ENCODE assay signal across 14 mouse cellular contexts in the genomic region with DNA sequence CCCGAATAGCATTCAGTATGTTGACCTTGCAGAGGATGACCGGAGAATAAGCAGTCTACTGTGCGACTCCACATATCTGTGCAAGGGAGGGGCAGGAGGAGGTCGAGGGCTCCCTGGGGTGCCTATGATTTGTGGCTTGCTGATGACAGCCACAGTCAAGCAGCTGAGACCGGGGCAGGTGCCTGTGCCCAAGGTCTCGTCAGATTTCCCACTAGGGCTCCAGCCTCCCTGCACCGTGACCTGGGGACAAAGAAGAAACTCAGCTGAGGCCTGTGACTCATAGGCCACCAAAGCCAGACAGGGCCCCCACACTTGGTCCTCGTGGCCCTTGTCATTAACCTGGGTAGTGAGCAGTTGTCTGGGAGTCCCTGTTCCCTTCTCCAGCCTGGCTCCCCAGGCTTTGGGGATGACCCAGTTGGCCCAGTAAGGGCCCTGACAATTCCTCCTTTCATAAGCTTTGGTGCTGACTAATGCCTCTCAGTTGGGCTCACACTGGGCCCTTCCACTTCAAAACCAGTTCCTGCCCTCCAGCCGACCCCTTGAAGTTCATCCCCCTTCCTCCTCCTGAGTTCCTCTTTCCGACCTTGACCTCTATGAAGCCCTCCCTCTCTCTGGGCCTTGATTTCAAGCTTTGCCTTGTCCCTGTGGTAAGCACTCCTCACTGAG. TPM values are rescaled to one million over a fixed set of nuclear protein-coding genes. Genes with fewer than 3 reads are reported as not detected.
DNase-seq lines count a peak whose midpoint lies in the region; ATAC-seq and TF ChIP-seq lines count a peak whose summit lies in the region.
"Had no signal": no experiment of that assay in that cellular context is flagged by ENCODE, and none has a peak within 500 bp of the region (broad histone marks: within the 10 kb centered on the region; RNA-seq: fewer than 3 reads in every experiment).

No protein-coding gene starts in this region.

- H3K4me2 ChIP-seq in heart, embryonic 13.5 days: no peak overlapping the region
- H3K4me2 ChIP-seq: liver, embryonic 15.5 days; neural tube, embryonic 13.5 days; stomach, embryonic 15.5 days had no signal

- no peak for DNase-seq in left cerebral cortex, adult 2 months (ENCODE audit: extremely low spot score in 1 of 2, low spot score in 2 of 2)
- DNase-seq in left cerebral cortex, adult 18-20 months (ENCODE audit: low spot score in 2 of 2): no peak
- peak; percentile 37 for DNase-seq in adrenal gland, postnatal 14 days
- no peak for DNase-seq in testis, postnatal 14 days (ENCODE audit: low spot score)
- DNase-seq: right cerebral cortex, postnatal 4 days had no signal

- H3K9me3 ChIP-seq in heart, embryonic 13.5 days: no peaks in the 10 kb centered on the region
- H3K9me3 ChIP-seq: forebrain, embryonic 10.5 days; liver, embryonic 15.5 days; megakaryocyte, embryonic 14.5 days; neural tube, embryonic 13.5 days; stomach, embryonic 15.5 days had no signal

- H3K27ac ChIP-seq in left cerebral cortex, adult 2 months: peak overlapping the region; percentile 13; the same call in 1 of the 2 replicates
- peak overlapping the region; percentile 76 for H3K27ac ChIP-seq in heart, embryonic 13.5 days (replicated peaks)
- H3K27ac ChIP-seq: forebrain, embryonic 10.5 days; kidney, postnatal 0 days; liver, embryonic 15.5 days; neural tube, embryonic 13.5 days; stomach, embryonic 15.5 days had no signal

- H3K4me3 ChIP-seq in left cerebral cortex, adult 2 months: no peak overlapping the region
- no peak overlapping the region for H3K4me3 ChIP-seq in heart, embryonic 13.5 days
- H3K4me3 ChIP-seq: forebrain, embryonic 10.5 days; liver, embryonic 15.5 days; megakaryocyte, embryonic 14.5 days; neural tube, embryonic 13.5 days; stomach, embryonic 15.5 days had no signal

- intact Hi-C loops in left cerebral cortex, adult 2 months (cut with DNase I): no loop called here

- ATAC-seq in heart, embryonic 13.5 days (ENCODE audit: extremely low read depth, insufficient number of reproducible peaks, low FRiP score, low TSS enrichment): no peak
- ATAC-seq in monocyte, adult 5-6 weeks (replicated peaks; ENCODE audit: insufficient number of reproducible peaks, low FRiP score, low TSS enrichment, poor library complexity, severe bottlenecking): peak; percentile 67
- ATAC-seq in CD4-positive, CD25-positive, alpha-beta regulatory T cell, adult 4 months: no peak

- peaks cover 85% of the 10 kb centered on the region for H3K4me1 ChIP-seq in heart, embryonic 13.5 days

- no peak for TF ChIP-seq CTCF in left cerebral cortex, adult 2 months (IDR thresholded peaks at IDR 0.05)

- H3K9ac ChIP-seq in heart, embryonic 13.5 days: no peak overlapping the region
- H3K9ac ChIP-seq: liver, embryonic 15.5 days; neural tube, embryonic 13.5 days; stomach, embryonic 15.5 days had no signal

- H3K27me3 ChIP-seq in heart, embryonic 13.5 days (replicated peaks): peaks cover 7% of the 10 kb centered on the region
- H3K27me3 ChIP-seq: neural tube, embryonic 13.5 days; stomach, embryonic 15.5 days had no signal

- 40% methylated on average over 10 of the region's 10 CpGs for WGBS in heart, embryonic 13.5 days

- no peaks in the 10 kb centered on the region for H3K36me3 ChIP-seq in heart, embryonic 13.5 days
- H3K36me3 ChIP-seq: forebrain, embryonic 10.5 days; liver, embryonic 15.5 days; neural tube, embryonic 13.5 days; stomach, embryonic 15.5 days had no signal

RNA-seq across cellular contexts. Expression of a gene that starts 39.4 kb away (rescaled TPM):
- 1 to 10 TPM in 1 of 2 experiments, under 1 TPM in 1; 0.70 to 1.2 TPM for total RNA-seq in left cerebral cortex, adult 2 months (2021)
- 1 to 10 TPM; 1.3 to 1.6 TPM for total RNA-seq in left cerebral cortex, adult 18-20 months (2021)
- 0.44 and 0.90 TPM in 2 replicates for total RNA-seq in adrenal gland, postnatal 14 days (2021)
- polyA plus RNA-seq in heart, embryonic 13.5 days (2015; fragmentation: Nextera tagmentation; extraction: Ambion mirVana): 0.10 and 0.56 TPM in 2 replicates
- 0.29 to 1.1 TPM (median 0.32 TPM) in 3 replicates for total RNA-seq in monocyte, adult 5-6 weeks (2017)
- polyA plus RNA-seq in CD4-positive, CD25-positive, alpha-beta regulatory T cell, adult 4 months (2017; shearing (Covaris generic)): 1 to 10 TPM; 1.8 to 2.7 TPM
- polyA plus RNA-seq: liver, embryonic 15.5 days; neural tube, embryonic 13.5 days had no signal
